Mouse (Mus musculus) heart, adult 2 months (tissue): ENCODE measurements around the gene Fat3. TPM values are rescaled to one million over a fixed set of nuclear protein-coding genes. Genes with fewer than 3 reads are reported as not detected.

Experiments used
- DNase-seq, 2 experiments: peaks; one replicate each; pipeline ENCODE4 v3.0.0; 2021
- H3K27ac ChIP-seq: fragments of 200-600 bp; 2 replicates; pipeline ENCODE4 v1.8.1; 2022
- H3K27me3 ChIP-seq: fragments of 200-500 bp; 2 replicates; pipeline ENCODE4 v1.6.1; 2012; ENCODE audit warnings: mild to moderate bottlenecking, low read length, inconsistent platforms, mixed read lengths; ENCODE audit not compliant: control insufficient read depth, insufficient read depth
- H3K36me3 ChIP-seq: fragments of 200-500 bp; 2 replicates; pipeline ENCODE4 v1.6.1; 2012; ENCODE audit warnings: low read length, inconsistent platforms; ENCODE audit not compliant: control insufficient read depth, insufficient read depth
- H3K4me1 ChIP-seq: fragments of 200-500 bp; 2 replicates; pipeline ENCODE4 v1.6.1; 2011; ENCODE audit warnings: low read length; ENCODE audit not compliant: control insufficient read depth, insufficient read depth
- H3K4me3 ChIP-seq: fragments of 200-600 bp; 2 replicates; pipeline ENCODE4 v1.8.1; 2022
- H3K79me2 ChIP-seq: fragments of 200-500 bp; replicated peaks from 2 replicates; pipeline ENCODE4 v1.6.1; 2012; ENCODE audit warnings: mild to moderate bottlenecking, inconsistent platforms, low read length, moderate library complexity, mixed read lengths; ENCODE audit not compliant: control insufficient read depth, insufficient read depth
- H3K9ac ChIP-seq: fragments of 200-500 bp; 2 replicates; pipeline ENCODE4 v1.6.1; 2012; ENCODE audit warnings: low read depth, mild to moderate bottlenecking, control low read depth, inconsistent platforms, low read length, mixed read lengths
- CTCF ChIP-seq: fragments of 200-600 bp; IDR thresholded peaks from 2 replicates; pipeline ENCODE4 v1.8.1; 2022; ENCODE audit warnings: antibody characterized with exemption, mild to moderate bottlenecking, moderate library complexity
- EP300 ChIP-seq: fragments of 200-500 bp; IDR thresholded peaks from 2 replicates; pipeline ENCODE4 v1.6.1; 2011; ENCODE audit warnings: low read depth, low read length, control low read depth; ENCODE audit not compliant: insufficient read depth
- POLR2A ChIP-seq: fragments of 200-500 bp; IDR thresholded peaks from 2 replicates; pipeline ENCODE4 v1.6.1; 2011; ENCODE audit warnings: mild to moderate bottlenecking, low read depth, low read length, control low read depth; ENCODE audit not compliant: insufficient read depth
- WGBS: fragments of 180-500 bp; shearing (Covaris S2); methylation state at CpG from one replicate; pipeline ENCODE4 v1.1.7; 2018; 5-methylcytosine and 5-hydroxymethylcytosine counted together
- intact Hi-C: fragments of 180-260 bp; cut with DNase I; formaldehyde crosslinking; loops from one replicate; pipeline ENCODE4 v1.15.1; 2025
- polyA plus RNA-seq: library from polyadenylated mRNA; depleted of rRNA; stranded (reverse); fragments of >200 nt; gene quantifications from 2 replicates; pipeline ENCODE4 v1.2.3, GENCODE M21; 2012
- total RNA-seq, 2 experiments: library from RNA; stranded (reverse); gene quantifications; 2 replicates each; pipeline ENCODE4 v1.2.3; 2021

Gene Fat3
- total and polyA plus RNA-seq, 3 experiments, result 0.20 to 0.43 (median 0.37) TPM

DNA sequence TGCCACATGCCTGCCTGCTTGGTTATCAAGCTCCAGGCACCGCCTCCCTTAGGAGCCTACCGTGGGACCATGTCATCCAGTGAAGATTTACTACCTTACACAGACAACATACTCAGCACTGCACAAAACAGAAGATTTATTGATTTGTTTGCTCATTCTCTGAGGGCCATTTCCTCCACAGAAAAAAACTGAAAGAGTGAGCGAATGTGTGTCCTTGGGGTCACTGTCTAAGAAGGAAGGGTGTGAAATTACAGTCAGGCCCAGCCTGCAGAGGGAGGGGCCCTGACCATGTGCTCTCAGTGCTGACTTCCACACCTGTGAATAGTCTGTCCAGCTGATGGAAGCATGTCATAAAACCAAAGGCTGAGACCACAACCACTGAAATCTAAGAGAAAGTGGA, 536.9 kb downstream of the Fat3 start:
- 79% methylated on average over 3 of the region's 3 CpGs for WGBS

DNA sequence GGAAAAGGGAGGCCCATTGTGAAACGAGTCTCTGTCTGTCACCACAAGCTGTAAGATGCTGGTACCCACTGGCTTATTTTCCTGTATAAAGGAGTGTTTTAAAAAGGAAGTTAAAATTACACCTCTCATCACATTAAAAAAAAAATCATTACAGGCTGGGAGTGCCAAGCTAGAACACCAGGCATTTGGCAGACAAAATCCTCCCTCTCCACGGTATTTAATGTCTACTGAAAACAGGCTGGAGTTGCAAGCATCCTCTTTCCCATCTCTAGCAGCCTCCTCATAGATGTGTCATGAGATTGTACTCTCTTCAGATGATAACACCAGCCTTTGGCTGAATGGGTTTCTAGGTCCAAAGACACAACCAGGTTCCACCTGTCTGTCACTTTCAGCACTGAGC, 538.2 kb downstream of the Fat3 start:
- H3K79me2 ChIP-seq, result no peaks in the 10 kb centered on the region
- WGBS, result 70% methylated on average over 2 of the region's 2 CpGs
- intact Hi-C loops, result no loop called here
- H3K27me3 ChIP-seq, result no peaks in the 10 kb centered on the region
- DNase-seq, result no peak
- no peak overlapping the region for H3K9ac ChIP-seq
- TF ChIP-seq EP300 (no peak), POLR2A (no peak), CTCF (no peak)
- H3K4me3 ChIP-seq, result no peak overlapping the region
- H3K27ac ChIP-seq, result no peak overlapping the region
- no peaks in the 10 kb centered on the region for H3K4me1 ChIP-seq
- no peaks in the 10 kb centered on the region for H3K36me3 ChIP-seq

More for the DNA sequence above, 536.9 kb downstream of the Fat3 start:
- Histone ChIP-seq H3K79me2 (no peaks in the 10 kb centered on the region), H3K27me3 (no peaks in the 10 kb centered on the region), H3K9ac (no peak overlapping the region), H3K4me1 (no peaks in the 10 kb centered on the region), H3K4me3 (no peak overlapping the region), H3K36me3 (no peaks in the 10 kb centered on the region), H3K27ac (no peak overlapping the region)
- intact Hi-C loops, result no loop called here
- TF ChIP-seq EP300, result no peak
- no peak for DNase-seq

DNA sequence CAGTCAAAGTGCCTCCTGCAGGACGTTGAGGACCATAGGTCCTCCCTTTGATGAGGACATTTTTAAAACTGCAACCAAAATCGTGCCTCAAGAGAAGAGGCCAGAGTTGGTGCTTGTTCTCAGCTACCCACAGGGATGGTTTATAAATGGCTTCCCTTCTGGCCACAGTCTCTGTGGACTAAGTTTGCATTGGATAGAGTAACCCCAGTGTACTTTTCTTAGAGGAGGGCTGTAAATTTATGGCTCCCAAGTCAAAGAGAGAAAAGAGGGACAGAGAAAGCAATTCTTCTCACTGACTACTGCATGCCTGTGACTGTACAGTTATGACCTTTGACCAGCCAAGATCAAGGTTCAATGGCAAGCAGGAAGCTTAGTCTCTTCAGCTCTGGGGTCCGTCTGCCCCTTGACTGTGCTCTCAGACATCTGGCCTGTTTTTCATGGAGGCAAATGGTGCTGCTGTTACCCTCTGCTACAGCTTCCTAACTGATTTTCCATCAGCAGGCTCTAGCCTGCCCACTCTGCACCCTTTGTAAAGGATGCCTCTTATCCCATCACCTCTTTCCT, 542.8 kb downstream of the Fat3 start:
- intact Hi-C loops, result no loop called here
- H3K9ac ChIP-seq, result no peak overlapping the region
- WGBS, result 66% methylated on average over 3 of the region's 3 CpGs
- no peaks in the 10 kb centered on the region for H3K36me3 ChIP-seq
- no peaks in the 10 kb centered on the region for H3K27me3 ChIP-seq
- no peak overlapping the region for H3K4me3 ChIP-seq
- no peak overlapping the region for H3K27ac ChIP-seq
- TF ChIP-seq EP300 (no peak), CTCF (no peak), POLR2A (no peak)
- DNase-seq, result no peak
- H3K79me2 ChIP-seq, result no peaks in the 10 kb centered on the region
- H3K4me1 ChIP-seq, result no peaks in the 10 kb centered on the region

DNA sequence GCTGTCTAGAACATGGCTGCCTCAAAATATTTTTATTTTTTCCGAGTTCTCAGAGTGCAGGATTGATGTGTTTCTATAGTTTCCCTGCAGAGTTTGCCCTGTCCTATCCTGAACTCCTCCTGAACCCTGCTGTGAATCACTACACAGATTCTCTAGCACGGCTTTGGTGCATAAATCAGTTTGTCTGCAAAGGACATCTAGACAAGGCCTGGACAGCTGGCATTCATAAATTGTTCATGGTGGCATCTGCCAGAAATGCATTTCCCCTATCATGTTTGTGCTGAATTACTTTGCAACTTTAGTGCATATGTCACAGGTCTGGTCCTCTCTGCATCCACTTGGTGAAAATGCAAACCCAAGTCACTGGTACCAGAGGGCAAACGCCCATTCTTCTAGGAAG, 543.3 kb downstream of the Fat3 start:
- Histone ChIP-seq H3K36me3 (no peaks in the 10 kb centered on the region), H3K9ac (no peak overlapping the region), H3K27ac (no peak overlapping the region), H3K4me1 (no peaks in the 10 kb centered on the region), H3K27me3 (no peaks in the 10 kb centered on the region), H3K79me2 (no peaks in the 10 kb centered on the region), H3K4me3 (no peak overlapping the region)
- TF ChIP-seq POLR2A (no peak), EP300 (no peak), CTCF (no peak)
- intact Hi-C loops, result no loop called here
- no peak for DNase-seq
- 90% methylated on average over 3 of the region's 3 CpGs for WGBS

DNA sequence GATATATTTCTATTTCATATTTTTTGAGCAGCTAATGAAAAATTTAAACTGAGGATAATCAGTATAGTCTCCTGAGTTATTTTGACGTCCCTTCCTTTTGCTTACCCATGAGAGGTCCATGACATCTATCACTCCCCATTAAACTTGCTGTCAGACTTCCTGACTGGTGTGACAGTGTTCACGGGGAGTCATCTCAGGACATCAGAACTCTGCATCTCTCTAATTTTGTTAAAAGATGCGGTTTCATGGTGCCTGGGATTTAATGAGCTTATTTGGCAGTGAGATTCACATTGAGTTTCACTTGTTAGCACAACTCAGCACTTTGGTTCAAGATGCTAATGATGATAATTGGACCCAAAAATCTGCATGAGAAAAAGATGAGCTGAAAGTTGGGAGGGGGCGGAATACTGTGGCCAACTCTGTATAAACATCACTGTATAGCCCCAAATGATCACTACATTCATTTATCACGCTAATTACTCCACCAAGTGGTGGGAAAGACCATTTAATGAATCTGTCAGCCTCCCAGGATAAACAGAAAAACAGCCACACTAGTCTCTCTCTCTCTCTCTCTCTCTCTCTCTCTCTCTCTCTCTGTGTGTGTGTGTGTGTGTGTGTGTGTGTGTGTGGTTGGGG, 545.8 kb downstream of the Fat3 start:
- intact Hi-C loops, result no loop called here
- Histone ChIP-seq H3K4me3 (no peak overlapping the region), H3K27ac (no peak overlapping the region), H3K4me1 (no peaks in the 10 kb centered on the region), H3K79me2 (no peaks in the 10 kb centered on the region), H3K9ac (no peak overlapping the region), H3K27me3 (no peaks in the 10 kb centered on the region), H3K36me3 (no peaks in the 10 kb centered on the region)
- WGBS, result 80% methylated on average over 5 of the region's 5 CpGs
- DNase-seq, result no peak
- no peak for TF ChIP-seq POLR2A
- no peak for TF ChIP-seq CTCF
- TF ChIP-seq EP300, result no peak

DNA sequence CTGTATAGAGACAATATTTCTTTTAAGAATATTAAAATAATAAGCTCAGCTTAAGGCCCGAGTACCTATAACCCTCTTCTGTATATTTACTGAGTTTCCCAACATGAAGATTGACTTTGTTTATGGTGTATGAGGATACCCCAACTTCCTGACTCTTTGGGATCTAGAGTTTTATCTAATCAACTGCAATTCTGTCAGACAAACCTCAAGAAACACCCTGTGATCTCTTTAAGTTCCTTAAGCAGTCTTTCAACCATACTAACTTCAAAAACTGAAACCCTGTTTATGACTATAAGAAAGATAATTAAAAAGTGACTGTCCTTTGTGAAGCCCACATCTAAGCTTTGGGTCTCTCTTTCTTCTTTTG, 546.8 kb downstream of the Fat3 start:
- no peaks in the 10 kb centered on the region for H3K36me3 ChIP-seq
- H3K79me2 ChIP-seq, result no peaks in the 10 kb centered on the region
- TF ChIP-seq CTCF, result no peak
- no peak for TF ChIP-seq POLR2A
- TF ChIP-seq EP300, result no peak
- H3K4me3 ChIP-seq, result no peak overlapping the region
- no peaks in the 10 kb centered on the region for H3K27me3 ChIP-seq
- WGBS, result 70% methylated on average over 1 of the region's 1 CpGs
- no peak overlapping the region for H3K27ac ChIP-seq
- H3K9ac ChIP-seq, result no peak overlapping the region
- DNase-seq, result no peak
- intact Hi-C loops, result no loop called here
- no peaks in the 10 kb centered on the region for H3K4me1 ChIP-seq
